Mouse (Mus musculus): ENCODE measurements around the gene Bub1. TPM values are rescaled to one million over a fixed set of nuclear protein-coding genes. Genes with fewer than 3 reads are reported as not detected.

Gene Bub1
- polyA plus RNA-seq, 1 experiment from 2014 or later = 37.9 TPM

DNA sequence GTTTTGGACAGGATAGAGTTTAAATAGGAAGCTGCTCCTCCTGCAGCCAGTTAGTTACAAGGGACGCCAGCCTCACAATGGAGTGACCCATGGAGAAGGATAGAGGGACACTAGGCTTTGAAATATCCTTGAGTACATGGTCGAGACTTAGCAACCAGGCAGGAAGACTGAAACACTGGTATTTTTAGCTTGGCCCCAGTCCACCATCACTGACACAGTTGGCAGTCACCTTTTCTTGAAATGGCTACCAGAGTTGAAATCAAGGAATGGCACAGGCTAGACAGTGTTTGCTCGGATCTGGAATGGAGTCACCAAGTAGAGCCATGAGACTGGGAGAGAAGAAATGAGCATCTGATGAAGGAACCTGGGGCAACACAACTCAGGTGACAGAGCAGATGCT is 10.8 kb upstream of the Bub1 start:
- Histone ChIP-seq H3K4me3 (ENCODE audit: low read depth, low read length) (no peak overlapping the region), H3K9me3 (replicated peaks; ENCODE audit: control insufficient read depth, low read length) (no peaks in the 10 kb centered on the region), H3K4me2 (ENCODE audit: low read depth, low read length) (no peak overlapping the region), H3K36me3 (replicated peaks; ENCODE audit: control insufficient read depth, insufficient read depth, low read depth, low read length) (no peaks in the 10 kb centered on the region), H3K9ac (replicated peaks; ENCODE audit: low read length) (no peak overlapping the region), H3K4me1 (ENCODE audit: control insufficient read depth, insufficient read depth, low read length) (no peaks in the 10 kb centered on the region), H3K27ac (replicated peaks; ENCODE audit: low read depth, low read length) (no peak overlapping the region), H3K27me3 (ENCODE audit: control insufficient read depth, insufficient read depth, low read length) (peaks cover 13% of the 10 kb centered on the region)
- ATAC-seq (replicated peaks; ENCODE audit: insufficient number of reproducible peaks, low FRiP score, low TSS enrichment, low read depth) (no peak), DNase-seq (ENCODE audit: low spot score) (no peak)
- WGBS = 81% methylated on average over 3 of the region's 3 CpGs

DNA sequence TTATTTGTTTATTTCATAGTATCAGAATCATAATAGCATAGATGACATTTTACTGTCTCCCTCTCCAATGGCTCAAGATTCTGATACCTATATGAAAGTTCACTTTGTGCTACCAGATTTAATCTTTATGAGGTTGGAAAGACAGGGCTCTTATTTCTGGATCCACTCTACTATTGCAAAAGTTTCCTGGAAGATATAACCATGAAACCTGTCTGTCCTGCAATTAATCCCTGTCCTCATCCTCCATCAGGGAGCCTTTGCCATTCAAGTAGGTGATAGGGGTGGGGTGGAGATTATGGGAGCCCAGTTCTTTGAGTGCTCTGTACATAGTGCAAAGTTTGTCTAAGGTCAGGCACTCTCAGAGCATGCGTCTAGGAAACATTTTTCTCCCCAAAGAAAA is 9.7 kb upstream of the Bub1 start:
- H3K4me1 ChIP-seq (ENCODE audit: control insufficient read depth, insufficient read depth, low read length) = no peaks in the 10 kb centered on the region
- H3K4me3 ChIP-seq (ENCODE audit: low read depth, low read length) = no peak overlapping the region
- DNase-seq (ENCODE audit: low spot score) (no peak), ATAC-seq (replicated peaks; ENCODE audit: insufficient number of reproducible peaks, low FRiP score, low TSS enrichment, low read depth) (no peak)
- peaks cover 13% of the 10 kb centered on the region for H3K27me3 ChIP-seq (ENCODE audit: control insufficient read depth, insufficient read depth, low read length)
- H3K27ac ChIP-seq (replicated peaks; ENCODE audit: low read depth, low read length) = no peak overlapping the region
- no peaks in the 10 kb centered on the region for H3K36me3 ChIP-seq (replicated peaks; ENCODE audit: control insufficient read depth, insufficient read depth, low read depth, low read length)
- H3K4me2 ChIP-seq (ENCODE audit: low read depth, low read length) = no peak overlapping the region
- no peak overlapping the region for H3K9ac ChIP-seq (replicated peaks; ENCODE audit: low read length)
- 85% methylated on average over 1 of the region's 1 CpGs for WGBS
- no peaks in the 10 kb centered on the region for H3K9me3 ChIP-seq (replicated peaks; ENCODE audit: control insufficient read depth, low read length)

DNA sequence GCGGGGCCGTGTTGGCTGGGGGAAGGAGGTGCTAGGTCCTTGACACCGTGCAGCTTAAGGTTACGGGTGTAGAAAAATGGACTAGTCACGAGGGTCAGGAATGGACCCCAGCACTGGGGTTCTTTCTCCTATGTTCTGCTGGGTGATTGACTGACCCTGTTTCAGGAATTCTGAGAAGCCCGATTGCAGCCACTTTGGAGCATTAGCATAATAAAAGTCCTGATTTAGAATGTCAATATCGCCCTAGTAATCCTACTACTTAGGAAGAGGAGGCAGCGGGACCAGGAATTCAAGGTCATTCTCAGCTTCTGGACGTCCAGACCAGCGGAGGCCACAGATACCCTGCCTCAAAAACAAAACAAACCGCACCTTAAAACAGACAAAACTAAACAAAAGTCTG is 7.8 kb upstream of the Bub1 start:
- peaks cover 13% of the 10 kb centered on the region for H3K27me3 ChIP-seq (ENCODE audit: control insufficient read depth, insufficient read depth, low read length)
- H3K4me2 ChIP-seq (ENCODE audit: low read depth, low read length) = no peak overlapping the region
- H3K4me1 ChIP-seq (ENCODE audit: control insufficient read depth, insufficient read depth, low read length) = no peaks in the 10 kb centered on the region
- WGBS = 15% methylated on average over 11 of the region's 11 CpGs
- H3K36me3 ChIP-seq (replicated peaks; ENCODE audit: control insufficient read depth, insufficient read depth, low read depth, low read length) = no peaks in the 10 kb centered on the region
- no peak overlapping the region for H3K27ac ChIP-seq (replicated peaks; ENCODE audit: low read depth, low read length)
- ATAC-seq (replicated peaks; ENCODE audit: insufficient number of reproducible peaks, low FRiP score, low TSS enrichment, low read depth) = no peak
- H3K9ac ChIP-seq (replicated peaks; ENCODE audit: low read length) = no peak overlapping the region
- H3K9me3 ChIP-seq (replicated peaks; ENCODE audit: control insufficient read depth, low read length) = no peaks in the 10 kb centered on the region
- no peak overlapping the region for H3K4me3 ChIP-seq (ENCODE audit: low read depth, low read length)
- no peak for DNase-seq (ENCODE audit: low spot score)

DNA sequence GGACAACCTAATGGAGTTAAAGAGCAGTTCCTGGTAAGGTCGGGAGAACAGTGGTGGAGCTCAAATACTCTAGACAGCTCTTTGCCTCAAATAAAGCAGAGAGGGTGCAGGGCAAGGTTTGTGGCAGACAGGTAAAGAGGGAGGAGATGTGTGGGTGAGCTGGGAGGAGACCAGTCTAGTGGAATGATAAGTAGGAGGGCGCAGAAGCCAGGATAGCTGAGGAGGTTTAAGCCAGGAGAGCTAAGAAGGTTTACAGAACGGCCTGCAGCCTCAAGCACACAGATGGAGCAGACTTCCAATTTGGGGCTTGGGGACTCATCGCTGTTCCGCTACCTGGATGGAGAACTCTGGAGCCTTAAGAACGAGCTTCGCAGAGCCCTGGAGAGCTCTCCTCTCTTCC is 6.9 kb upstream of the Bub1 start, which contains the start of gene Acoxl:
Gene Acoxl (plus strand): TSS at position 301 of the 400 bp plus-strand sequence.
- Histone ChIP-seq H3K36me3 (replicated peaks; ENCODE audit: control insufficient read depth, insufficient read depth, low read depth, low read length) (no peaks in the 10 kb centered on the region), H3K4me2 (ENCODE audit: low read depth, low read length) (no peak within 1 kb of the TSS), H3K4me1 (ENCODE audit: control insufficient read depth, insufficient read depth, low read length) (no peaks in the 10 kb centered on the region), H3K27me3 (ENCODE audit: control insufficient read depth, insufficient read depth, low read length) (peaks cover 13% of the 10 kb centered on the region), H3K9me3 (replicated peaks; ENCODE audit: control insufficient read depth, low read length) (no peaks in the 10 kb centered on the region), H3K4me3 (ENCODE audit: low read depth, low read length) (no peak within 1 kb of the TSS), H3K27ac (replicated peaks; ENCODE audit: low read depth, low read length) (no peak within 1 kb of the TSS), H3K9ac (replicated peaks; ENCODE audit: low read length) (no peak within 1 kb of the TSS)
- 76% methylated on average over 7 of the region's 7 CpGs for WGBS
- DNase-seq (ENCODE audit: low spot score) = no peak
- no peak for ATAC-seq (replicated peaks; ENCODE audit: insufficient number of reproducible peaks, low FRiP score, low TSS enrichment, low read depth)

DNA sequence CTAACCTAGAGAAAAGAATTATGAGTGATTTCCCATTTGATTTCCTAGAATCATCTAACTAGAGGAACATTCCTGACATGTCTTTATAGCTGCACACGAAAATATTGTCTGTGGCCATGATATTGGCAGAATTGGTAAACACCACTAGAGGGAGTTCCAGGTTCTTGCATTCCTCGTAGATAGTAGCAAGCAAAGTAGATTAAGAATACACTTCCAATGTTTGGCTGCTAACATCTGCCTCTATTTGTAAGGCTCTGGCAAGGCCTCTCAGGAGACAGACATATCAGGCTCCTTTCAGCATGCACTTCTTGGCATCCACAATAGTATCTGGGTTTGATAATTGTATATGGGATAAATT is 1.1 kb upstream of the Bub1 start:
- DNase-seq (ENCODE audit: low spot score) (peak; percentile 71), ATAC-seq (replicated peaks; ENCODE audit: insufficient number of reproducible peaks, low FRiP score, low TSS enrichment, low read depth) (no peak)
- 19% methylated on average over 2 of the region's 2 CpGs for WGBS

DNA sequence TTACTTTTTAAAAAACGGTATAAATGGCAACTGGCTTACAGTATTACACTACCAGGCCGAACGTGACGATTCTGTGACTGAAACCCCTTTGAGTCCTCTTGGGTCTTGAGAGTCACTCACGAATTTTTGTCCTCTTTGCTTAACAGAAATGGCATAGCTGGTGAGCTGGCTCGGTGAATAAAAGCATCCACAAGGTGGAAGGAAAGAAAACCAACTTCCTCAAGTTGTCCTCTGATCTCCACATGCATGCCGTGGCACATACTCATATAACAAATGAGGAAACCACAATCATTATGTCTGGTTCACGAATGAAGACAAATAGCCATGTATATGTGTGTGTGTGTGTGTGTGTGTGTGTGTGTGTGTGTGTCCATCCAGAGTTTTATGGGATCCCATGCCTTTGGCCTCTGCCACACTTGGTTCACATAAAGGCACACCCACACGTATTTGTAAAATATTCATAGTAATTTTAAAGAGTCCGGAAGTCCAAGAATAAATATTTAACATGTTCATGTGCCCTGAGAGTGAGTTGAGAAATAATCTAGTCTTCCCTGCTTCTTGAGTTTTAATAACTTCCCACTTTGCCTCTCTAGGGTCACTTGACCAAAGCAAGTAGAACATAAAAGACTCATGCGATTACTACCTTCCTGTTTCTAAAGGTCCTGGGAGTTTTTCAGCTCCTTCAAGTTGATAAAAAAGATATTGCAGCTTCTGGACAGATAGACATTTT is 603 bp upstream of the Bub1 start:
- WGBS = 40% methylated on average over 11 of the region's 11 CpGs
- H3K9me3 ChIP-seq (replicated peaks; ENCODE audit: control insufficient read depth, low read length) = no peaks in the 10 kb centered on the region
- DNase-seq (ENCODE audit: low spot score) (no peak), ATAC-seq (replicated peaks; ENCODE audit: insufficient number of reproducible peaks, low FRiP score, low TSS enrichment, low read depth) (0 out of 2 replicates have a peak, but pooled peaks have one; percentile 10)
- peak overlapping the region; percentile 74 for H3K9ac ChIP-seq (replicated peaks; ENCODE audit: low read length)
- peak overlapping the region; percentile 35 for H3K4me2 ChIP-seq (ENCODE audit: low read depth, low read length)
- H3K4me1 ChIP-seq (ENCODE audit: control insufficient read depth, insufficient read depth, low read length) = no peaks in the 10 kb centered on the region
- peak overlapping the region; percentile 83 for H3K4me3 ChIP-seq (ENCODE audit: low read depth, low read length)
- H3K27me3 ChIP-seq (ENCODE audit: control insufficient read depth, insufficient read depth, low read length) = no peaks in the 10 kb centered on the region
- H3K27ac ChIP-seq (replicated peaks; ENCODE audit: low read depth, low read length) = no peak overlapping the region
- H3K36me3 ChIP-seq (replicated peaks; ENCODE audit: control insufficient read depth, insufficient read depth, low read depth, low read length) = no peaks in the 10 kb centered on the region

More for the DNA sequence above, 1.1 kb upstream of the Bub1 start:
- H3K4me3 ChIP-seq (ENCODE audit: low read depth, low read length) = no peak overlapping the region
- no peaks in the 10 kb centered on the region for H3K36me3 ChIP-seq (replicated peaks; ENCODE audit: control insufficient read depth, insufficient read depth, low read depth, low read length)
- H3K27ac ChIP-seq (replicated peaks; ENCODE audit: low read depth, low read length) = no peak overlapping the region
- H3K4me1 ChIP-seq (ENCODE audit: control insufficient read depth, insufficient read depth, low read length) = no peaks in the 10 kb centered on the region
- H3K27me3 ChIP-seq (ENCODE audit: control insufficient read depth, insufficient read depth, low read length) = no peaks in the 10 kb centered on the region; the same call in 1 of the 2 replicates
- no peak overlapping the region for H3K9ac ChIP-seq (replicated peaks; ENCODE audit: low read length)
- no peaks in the 10 kb centered on the region for H3K9me3 ChIP-seq (replicated peaks; ENCODE audit: control insufficient read depth, low read length)
- no peak overlapping the region for H3K4me2 ChIP-seq (ENCODE audit: low read depth, low read length)

DNA sequence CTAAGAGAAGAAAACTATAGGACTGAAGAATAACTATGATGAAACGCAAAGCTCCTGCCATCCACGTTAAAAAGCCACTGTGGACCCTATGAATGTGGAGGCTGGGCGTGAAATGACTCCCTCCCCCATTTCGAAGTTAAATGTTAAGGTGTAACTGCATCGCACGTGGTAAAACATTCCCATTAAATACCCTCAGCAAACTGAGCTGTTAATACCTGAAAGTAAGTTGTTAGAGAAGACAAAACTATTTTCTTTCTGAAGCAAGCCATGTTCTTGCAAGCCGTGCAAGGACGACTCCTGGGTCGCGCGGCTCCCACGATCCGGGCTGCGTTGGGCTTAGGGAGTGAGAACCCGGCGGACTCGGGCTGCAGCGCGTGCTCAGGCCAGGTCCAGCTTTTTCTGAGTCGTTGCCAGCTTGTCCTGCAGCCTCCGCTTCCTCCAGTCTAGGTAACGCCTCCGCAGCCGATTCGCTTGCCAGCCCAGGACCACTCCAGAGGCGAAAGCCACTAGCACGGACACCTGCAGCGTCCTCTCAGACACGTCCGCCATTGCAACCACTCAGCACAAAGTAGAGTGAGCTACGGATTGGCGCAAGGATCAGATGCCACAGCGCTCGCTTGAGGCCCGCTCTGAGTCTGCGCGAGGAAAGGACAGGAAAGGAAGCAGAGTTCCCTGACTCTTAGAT is 39.6 kb downstream of the Bub1 start, which contains the start of gene Mtln:
Gene Mtln (minus strand): TSS at position 570 of the 685 bp plus-strand sequence.
- H3K9me3 ChIP-seq (replicated peaks; ENCODE audit: control insufficient read depth, low read length) = no peaks in the 10 kb centered on the region
- H3K4me1 ChIP-seq (ENCODE audit: control insufficient read depth, insufficient read depth, low read length) = peaks cover 2% of the 10 kb centered on the region
- under 1% methylated on average over 37 of the region's 37 CpGs for WGBS
- H3K4me2 ChIP-seq (ENCODE audit: low read depth, low read length) = peak within 1 kb of the TSS; percentile 57
- DNase-seq (ENCODE audit: low spot score) = peak; percentile 92
- H3K9ac ChIP-seq (replicated peaks; ENCODE audit: low read length) = peak within 1 kb of the TSS; percentile 82
- peak; percentile 95 for ATAC-seq (replicated peaks; ENCODE audit: insufficient number of reproducible peaks, low FRiP score, low TSS enrichment, low read depth)
- peak within 1 kb of the TSS; percentile 47; the same call in 1 of the 2 replicates for H3K27ac ChIP-seq (replicated peaks; ENCODE audit: low read depth, low read length)
- no peaks in the 10 kb centered on the region for H3K36me3 ChIP-seq (replicated peaks; ENCODE audit: control insufficient read depth, insufficient read depth, low read depth, low read length)
- H3K4me3 ChIP-seq (ENCODE audit: low read depth, low read length) = peak within 1 kb of the TSS; percentile 80
- H3K27me3 ChIP-seq (ENCODE audit: control insufficient read depth, insufficient read depth, low read length) = no peaks in the 10 kb centered on the region

DNA sequence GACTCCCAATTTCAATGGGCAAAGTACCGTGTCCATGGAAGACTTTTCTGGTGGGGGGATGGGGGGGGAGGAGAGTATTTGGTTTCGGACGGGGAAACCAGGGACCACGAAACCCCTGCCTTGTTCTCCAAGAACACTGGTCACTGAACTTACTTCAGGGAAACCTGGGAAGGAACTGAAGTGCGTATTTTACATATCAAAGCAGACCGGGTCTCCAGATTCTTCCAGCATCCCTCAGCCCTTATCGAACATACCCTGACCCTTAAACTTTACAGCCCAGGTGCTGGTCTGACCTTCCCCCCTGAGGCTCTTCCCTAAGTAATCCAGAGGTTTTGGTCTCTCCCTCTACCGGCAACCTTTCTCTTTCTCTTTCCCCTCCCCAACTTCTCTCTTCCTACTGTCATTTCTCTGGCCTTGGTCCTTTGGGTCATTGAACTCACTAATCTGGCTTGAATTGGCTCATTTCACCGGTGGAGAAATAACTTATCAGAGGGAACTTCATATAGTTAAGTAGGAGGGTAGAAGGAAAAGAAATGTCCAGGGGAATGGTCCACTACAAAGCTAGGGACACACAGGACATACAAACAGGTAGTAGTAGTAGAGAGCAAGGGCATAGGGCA is 41.9 kb downstream of the Bub1 start:
- Histone ChIP-seq H3K9ac (replicated peaks; ENCODE audit: low read length) (no peak overlapping the region), H3K36me3 (replicated peaks; ENCODE audit: control insufficient read depth, insufficient read depth, low read depth, low read length) (no peaks in the 10 kb centered on the region), H3K27me3 (ENCODE audit: control insufficient read depth, insufficient read depth, low read length) (no peaks in the 10 kb centered on the region), H3K9me3 (replicated peaks; ENCODE audit: control insufficient read depth, low read length) (no peaks in the 10 kb centered on the region), H3K4me2 (ENCODE audit: low read depth, low read length) (no peak overlapping the region), H3K4me1 (ENCODE audit: control insufficient read depth, insufficient read depth, low read length) (peaks cover 2% of the 10 kb centered on the region), H3K27ac (replicated peaks; ENCODE audit: low read depth, low read length) (no peak overlapping the region), H3K4me3 (ENCODE audit: low read depth, low read length) (no peak overlapping the region)
- DNase-seq (ENCODE audit: low spot score) (no peak), ATAC-seq (replicated peaks; ENCODE audit: insufficient number of reproducible peaks, low FRiP score, low TSS enrichment, low read depth) (no peak)
- WGBS = 16% methylated on average over 9 of the region's 9 CpGs

Data from embryonic facial prominence, embryonic 11.5 days (tissue).